Mouse (Mus musculus): ENCODE data around the gene Gm10518. TPM values are rescaled to one million over a fixed set of nuclear protein-coding genes. Genes with fewer than 3 reads are reported as not detected.

Gm10518 gene
- total RNA-seq, 2 experiments from 2014 or later: not detected

DNA sequence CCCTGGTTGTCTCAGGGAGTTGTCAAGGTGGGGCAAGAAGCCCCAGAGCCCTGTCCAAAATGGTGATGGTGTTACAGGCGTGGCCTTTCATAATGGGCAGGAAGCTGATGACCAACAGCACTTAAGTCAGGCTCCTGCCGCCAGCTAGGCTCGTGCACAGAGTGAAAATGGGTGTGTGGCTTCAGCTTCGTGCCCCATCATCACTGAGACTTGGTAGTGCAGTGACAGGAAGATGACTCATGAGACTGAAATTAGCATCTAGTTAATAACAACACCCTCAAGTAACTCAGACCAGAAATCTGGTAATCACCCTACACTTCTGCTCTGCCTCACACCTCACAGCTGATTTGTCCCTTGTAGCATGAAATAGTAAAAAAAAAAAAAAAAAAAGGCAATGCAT, 25.7 kb downstream of the Gm10518 start:
- DNase-seq: no peak
- intact Hi-C loops (cut with DNase I; ENCODE audit: low total_unique reads): no loop called here

DNA sequence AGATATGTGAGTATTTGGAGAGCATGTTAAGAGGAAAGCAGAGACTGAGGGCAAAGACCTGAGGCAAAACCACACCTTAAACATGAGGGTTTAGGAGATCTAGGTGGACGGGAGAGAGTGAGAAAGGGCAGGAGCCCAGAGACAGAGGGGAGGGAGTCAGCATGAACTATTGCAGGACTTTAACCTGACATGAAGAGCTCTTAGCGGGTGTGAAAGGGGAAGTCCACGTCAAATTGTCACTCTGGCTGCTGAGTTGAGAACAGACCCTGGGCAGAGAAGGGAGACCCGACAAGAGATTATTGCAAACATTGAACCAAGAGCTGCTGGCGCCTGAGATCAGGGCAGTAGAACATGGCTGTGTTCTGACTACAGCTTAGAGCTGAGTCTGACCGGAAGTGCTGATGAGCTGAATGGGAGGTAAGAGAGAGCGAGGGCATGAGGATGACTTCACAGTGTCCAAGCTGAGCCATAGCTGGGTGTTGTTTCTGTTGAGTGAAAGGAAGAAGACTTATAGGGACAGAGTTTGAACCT, 29.6 kb downstream of the Gm10518 start:
- no peak for DNase-seq
- intact Hi-C loops (cut with DNase I; ENCODE audit: low total_unique reads): no loop called here

DNA sequence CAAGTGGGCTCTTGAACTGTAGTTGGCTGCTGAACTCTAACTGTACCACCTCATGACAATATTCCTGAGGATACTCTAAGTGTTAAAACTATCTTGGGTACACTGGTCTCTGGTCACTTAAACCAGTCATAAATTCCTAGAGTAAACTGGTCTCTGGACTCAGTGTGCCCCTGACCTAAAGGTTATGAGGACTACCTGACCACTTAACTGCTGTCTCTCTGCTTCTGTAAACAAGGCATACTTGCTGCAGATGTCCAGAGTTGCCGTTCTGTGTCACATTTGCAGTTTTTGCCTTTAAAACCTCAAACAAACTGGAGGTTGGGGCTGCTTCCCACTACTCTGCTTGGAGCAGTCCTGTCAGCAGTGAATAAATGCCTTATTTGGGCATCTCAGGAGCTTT, 30.4 kb downstream of the Gm10518 start:
- intact Hi-C loops (cut with DNase I; ENCODE audit: low total_unique reads): no loop called here
- DNase-seq: no peak

DNA sequence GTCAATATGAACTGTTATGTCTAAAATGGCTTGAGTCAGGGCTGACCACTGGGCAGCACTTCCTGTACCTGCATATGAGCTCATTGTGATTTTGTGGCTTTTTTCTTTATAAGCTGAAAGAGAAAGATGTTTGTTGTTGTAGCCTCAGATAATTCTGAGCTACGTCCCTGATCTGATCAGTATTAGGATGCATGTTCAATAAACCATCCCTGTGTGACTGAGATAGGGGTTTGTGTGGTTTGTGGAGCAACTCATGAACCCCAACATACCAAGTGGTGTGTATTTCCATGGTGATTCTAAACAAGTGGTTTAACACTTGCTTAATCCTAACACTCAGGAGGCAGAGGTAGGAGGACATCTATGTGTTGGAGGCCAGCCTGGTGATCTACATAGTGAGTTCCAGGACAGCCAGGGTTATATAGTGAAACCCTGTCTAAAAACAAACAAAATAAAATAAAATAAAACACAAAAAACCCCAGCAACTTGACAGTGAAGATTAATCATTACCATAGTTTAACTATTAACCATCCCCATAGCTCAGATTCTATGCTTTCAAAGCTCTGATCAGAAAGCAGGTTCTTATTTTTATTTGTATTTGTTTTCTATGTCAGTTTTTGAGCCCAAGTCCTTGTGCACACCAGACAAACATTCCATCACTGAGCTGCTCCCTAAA, 32.7 kb downstream of the Gm10518 start:
- intact Hi-C loops (cut with DNase I; ENCODE audit: low total_unique reads): no loop called here

GRCm38 (mm10) chr1:179836426-179837404, 33.5 kb downstream of the Gm10518 start:
- DNase-seq: no peak
- intact Hi-C loops (cut with DNase I; ENCODE audit: low total_unique reads): no loop called here

More for the DNA sequence above, 32.7 kb downstream of the Gm10518 start:
- DNase-seq: no peak

DNA sequence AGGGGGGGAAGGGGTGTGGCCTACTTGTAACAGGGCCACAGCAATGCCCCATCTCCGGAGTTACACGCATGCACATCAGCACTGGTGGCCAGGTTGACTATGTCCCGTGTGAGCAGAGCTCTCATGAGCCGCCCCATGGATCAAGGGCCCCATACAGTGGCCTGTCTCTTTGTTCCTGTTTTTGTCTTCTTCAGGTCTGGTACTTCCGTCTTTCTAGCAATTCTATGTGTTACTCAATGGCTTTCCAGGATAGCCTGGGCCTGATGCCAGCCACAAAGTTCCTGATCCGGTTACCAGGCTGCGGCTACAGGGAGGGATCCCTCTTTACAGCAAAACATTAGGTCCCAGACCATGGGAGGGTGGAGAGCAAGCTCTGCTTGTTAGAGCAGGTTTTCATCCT, 39.4 kb downstream of the Gm10518 start:
- DNase-seq: peak; percentile 66
- intact Hi-C loops (cut with DNase I; ENCODE audit: low total_unique reads): no loop called here

DNA sequence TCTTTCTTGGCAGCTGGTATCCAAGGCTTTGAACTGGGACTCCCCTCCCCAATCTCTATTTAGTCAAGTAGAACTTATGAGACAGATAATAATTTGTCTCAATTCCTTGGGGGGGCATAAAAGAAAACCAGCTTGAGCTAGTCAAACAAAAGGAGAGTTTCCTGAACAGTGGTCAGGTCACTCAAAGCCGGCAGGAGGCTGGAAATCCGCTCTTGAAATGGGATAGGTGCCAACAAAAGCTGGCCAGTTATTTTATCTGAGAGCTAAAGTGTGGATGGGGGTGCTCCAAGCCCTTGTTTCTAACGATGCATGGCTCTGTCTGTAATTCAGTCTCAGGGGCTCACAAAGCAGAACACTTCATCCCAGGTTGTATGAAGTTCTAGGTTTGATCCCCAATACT, 40.8 kb downstream of the Gm10518 start:
- intact Hi-C loops (cut with DNase I; ENCODE audit: low total_unique reads): no loop called here
- no peak for DNase-seq

DNA sequence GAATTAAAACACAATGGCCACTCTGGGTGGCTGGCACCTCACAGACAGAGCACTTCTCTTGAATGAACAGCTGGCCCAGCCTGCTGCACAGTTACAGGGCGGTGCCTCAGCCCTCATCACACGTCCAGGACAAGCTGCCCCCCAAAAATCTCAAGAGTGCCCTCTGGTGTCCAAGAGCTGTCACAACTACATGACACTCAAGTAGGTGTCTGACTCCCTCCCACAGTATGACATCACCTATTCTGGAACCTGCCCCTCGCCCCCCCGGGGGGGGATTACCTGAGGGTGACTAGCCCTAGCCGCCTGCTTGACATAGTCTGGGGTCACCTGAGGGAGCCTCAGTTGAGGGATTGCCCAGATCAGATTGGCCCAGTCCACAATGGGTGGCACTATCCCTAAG, 41.7 kb downstream of the Gm10518 start:
- intact Hi-C loops (cut with DNase I; ENCODE audit: low total_unique reads): loop anchor here (5.0 kb wide), 1 partner anchor 272 kb away; no protein-coding TSS in a partner anchor

GRCm38 (mm10) chr1:179845832-179846499, 42.8 kb downstream of the Gm10518 start:
- intact Hi-C loops (cut with DNase I; ENCODE audit: low total_unique reads): loop anchor here (5.0 kb wide), 1 partner anchor 271 kb away; no protein-coding TSS in a partner anchor

More for the DNA sequence above, 41.7 kb downstream of the Gm10518 start:
- peak; percentile 73 for DNase-seq

GRCm38 (mm10) chr1:179847173-179847572, 44.0 kb downstream of the Gm10518 start:
- intact Hi-C loops (cut with DNase I; ENCODE audit: low total_unique reads): loop anchor here (5.0 kb wide), 1 partner anchor 270 kb away; no protein-coding TSS in a partner anchor
- no peak for DNase-seq

More at GRCm38 (mm10) chr1:179845832-179846499, 42.8 kb downstream of the Gm10518 start:
- DNase-seq: no peak

DNA sequence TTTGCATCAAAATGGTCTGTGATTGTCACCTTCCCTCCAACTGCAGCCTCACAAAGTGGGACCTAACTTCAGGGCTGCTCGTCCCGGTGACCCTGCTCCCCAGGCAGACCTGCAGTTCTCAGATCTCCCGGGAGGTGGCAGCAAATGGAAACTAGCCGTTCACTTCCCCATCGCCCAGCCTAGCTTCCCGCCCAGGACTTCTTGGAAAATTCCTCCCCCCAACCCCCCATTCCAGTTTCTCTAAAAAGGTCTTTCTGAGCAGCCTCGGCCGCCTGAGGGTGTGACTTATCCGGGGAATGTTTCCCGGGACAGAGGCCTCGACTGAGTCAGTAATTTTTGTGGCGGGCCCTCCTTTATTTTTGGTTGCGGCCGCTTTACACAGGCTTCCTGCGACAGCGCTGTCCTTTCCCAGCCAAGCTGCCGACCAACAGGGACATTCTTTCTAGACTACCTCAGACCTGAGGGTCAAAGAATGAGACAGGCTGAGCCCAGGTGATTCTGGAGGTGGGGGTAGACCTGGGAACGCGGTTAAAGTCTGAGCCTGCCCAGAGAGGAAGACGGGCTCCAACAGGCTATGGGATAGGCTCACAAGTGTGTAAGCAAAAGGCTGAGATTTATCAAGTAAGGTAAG, 44.7 kb downstream of the Gm10518 start:
- DNase-seq: peak; percentile 87
- intact Hi-C loops (cut with DNase I; ENCODE audit: low total_unique reads): loop anchor here (5.0 kb wide), 1 partner anchor 269 kb away; no protein-coding TSS in a partner anchor

DNA sequence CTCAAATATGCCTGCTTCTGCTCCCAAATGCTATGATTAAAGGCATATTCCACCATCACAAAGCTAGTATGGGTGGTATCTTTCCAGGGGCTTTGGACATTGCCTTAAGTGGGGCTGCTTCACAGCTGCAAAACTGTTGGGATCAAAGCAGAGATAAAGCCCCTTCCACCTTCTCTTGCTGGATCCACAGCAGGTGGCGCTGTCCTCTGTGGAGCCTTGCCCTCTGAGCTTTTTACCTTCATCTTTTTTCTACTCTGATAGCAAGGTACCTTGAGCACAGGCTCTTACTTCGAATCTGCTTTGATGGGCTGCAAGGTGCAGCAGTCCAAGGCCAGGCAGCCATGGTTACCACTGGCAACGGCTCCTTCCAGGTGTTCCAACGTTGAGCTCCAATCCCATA, 50.2 kb downstream of the Gm10518 start:
- intact Hi-C loops (cut with DNase I; ENCODE audit: low total_unique reads): loop anchor here (10.0 kb wide), 1 partner anchor 361 kb away; no protein-coding TSS in a partner anchor
- DNase-seq: no peak

Other genes starting within 250 kb of the Gm10518 start
- gene Sccpdh, start 135.2 kb upstream of the Gm10518 start, total RNA-seq (2021): 10 to 100 TPM; 43.1 to 47.0 TPM
- gene Kif28, start 58.1 kb upstream of the Gm10518 start, total RNA-seq (2021): under 1 TPM; 0.13 to 0.16 TPM
- gene Ahctf1, start 304 bp downstream of the Gm10518 start, total RNA-seq (2021): 10 to 100 TPM; 14.8 to 17.8 TPM
- gene Cdc42bpa, start 157.1 kb downstream of the Gm10518 start, total RNA-seq (2021): 10 to 100 TPM; 26.5 to 27.3 TPM